Mouse (Mus musculus): ENCODE measurements around the gene Fabp2. TPM values are rescaled to one million over a fixed set of nuclear protein-coding genes. Genes with fewer than 3 reads are reported as not detected.
A peak's percentile ranks its signal among the peaks of the same experiment; 100 is the strongest.
"Not testable (repeated sequence)": the region's sequence is repeated elsewhere in the genome, so short reads cannot be mapped to it uniquely, and the experiment has no call there.

Fabp2 gene
- polyA plus RNA-seq, 1 experiment from 2014 or later, result not detected

- no peaks in the 10 kb centered on the region for H3K9me3 ChIP-seq
- no peak overlapping the region for H3K4me2 ChIP-seq (replicated peaks)
- ATAC-seq, result no peak
- no peak overlapping the region for H3K27ac ChIP-seq
- no peak overlapping the region for H3K9ac ChIP-seq (replicated peaks)
- 83% methylated on average over 8 of the region's 8 CpGs for WGBS
- H3K4me3 ChIP-seq (replicated peaks), result no peak overlapping the region
- H3K4me1 ChIP-seq (replicated peaks), result peaks cover 17% of the 10 kb centered on the region
- no peaks in the 10 kb centered on the region for H3K27me3 ChIP-seq
- H3K36me3 ChIP-seq, result 0 out of 2 replicates have a peak, but pooled peaks cover 5% of the 10 kb centered on the region
These were observed 27.0 kb downstream of the Fabp2 start for GRCm38 (mm10) chr3:122921676-122922527.

- Histone ChIP-seq H3K36me3 (0 out of 2 replicates have a peak, but pooled peaks cover 5% of the 10 kb centered on the region), H3K9me3 (no peaks in the 10 kb centered on the region), H3K27ac (no peak overlapping the region), H3K4me2 (replicated peaks) (no peak overlapping the region), H3K4me1 (replicated peaks) (peaks cover 17% of the 10 kb centered on the region), H3K9ac (replicated peaks) (no peak overlapping the region), H3K27me3 (no peaks in the 10 kb centered on the region), H3K4me3 (replicated peaks) (no peak overlapping the region; the same call in 1 of the 2 replicates)
- no peak for ATAC-seq
- 72% methylated on average over 7 of the region's 7 CpGs for WGBS
These were observed 28.3 kb downstream of the Fabp2 start for GRCm38 (mm10) chr3:122923147-122923546.

GRCm38 (mm10) chr3:122924009-122924914, 29.4 kb downstream of the Fabp2 start, which contains the start of gene 1810037I17Rik:
Gene 1810037I17Rik (plus strand): TSS chr3:122924203.
- no peaks in the 10 kb centered on the region for H3K9me3 ChIP-seq
- H3K4me3 ChIP-seq (replicated peaks), result peak within 1 kb of the TSS; percentile 61
- H3K27me3 ChIP-seq, result no peaks in the 10 kb centered on the region
- H3K4me2 ChIP-seq (replicated peaks), result peak within 1 kb of the TSS; percentile 61
- WGBS, result under 1% methylated on average over 61 of the region's 68 CpGs
- peak; percentile 99 for ATAC-seq
- H3K9ac ChIP-seq (replicated peaks), result peak within 1 kb of the TSS; percentile 71
- 0 out of 2 replicates have a peak, but pooled peaks cover 5% of the 10 kb centered on the region for H3K36me3 ChIP-seq
- H3K27ac ChIP-seq, result peak within 1 kb of the TSS; percentile 76
- peaks cover 17% of the 10 kb centered on the region for H3K4me1 ChIP-seq (replicated peaks)

- no peak for ATAC-seq
- H3K9me3 ChIP-seq, result no peaks in the 10 kb centered on the region
- peaks cover 12% of the 10 kb centered on the region; the same call in 1 of the 2 replicates for H3K36me3 ChIP-seq
- no peaks in the 10 kb centered on the region for H3K27me3 ChIP-seq
- WGBS, result 92% methylated on average over 6 of the region's 6 CpGs
- H3K27ac ChIP-seq, result no peak overlapping the region
- no peak overlapping the region for H3K9ac ChIP-seq (replicated peaks)
- H3K4me1 ChIP-seq (replicated peaks), result peaks cover 14% of the 10 kb centered on the region
- no peak overlapping the region for H3K4me2 ChIP-seq (replicated peaks)
- H3K4me3 ChIP-seq (replicated peaks), result no peak overlapping the region
These were observed 34.9 kb downstream of the Fabp2 start for GRCm38 (mm10) chr3:122929723-122930122.

GRCm38 (mm10) chr3:122932466-122932865, 37.6 kb downstream of the Fabp2 start:
- H3K27ac ChIP-seq, result no peak overlapping the region
- no peaks in the 10 kb centered on the region for H3K27me3 ChIP-seq
- no peaks in the 10 kb centered on the region for H3K4me1 ChIP-seq (replicated peaks)
- H3K9ac ChIP-seq (replicated peaks), result no peak overlapping the region
- peaks cover 7% of the 10 kb centered on the region; the same call in 1 of the 2 replicates for H3K36me3 ChIP-seq
- H3K9me3 ChIP-seq, result no peaks in the 10 kb centered on the region
- H3K4me3 ChIP-seq (replicated peaks), result no peak overlapping the region
- no peak for ATAC-seq
- WGBS, result 95% methylated on average over 1 of the region's 1 CpGs
- no peak overlapping the region for H3K4me2 ChIP-seq (replicated peaks)

GRCm38 (mm10) chr3:122937176-122937575, 42.3 kb downstream of the Fabp2 start:
- H3K27me3 ChIP-seq; H3K9me3 ChIP-seq; H3K4me2 ChIP-seq (replicated peaks); H3K9ac ChIP-seq (replicated peaks); H3K36me3 ChIP-seq; H3K27ac ChIP-seq; ATAC-seq; H3K4me1 ChIP-seq (replicated peaks); H3K4me3 ChIP-seq (replicated peaks): not testable (repeated sequence)
- 80% methylated on average over 13 of the region's 13 CpGs for WGBS

GRCm38 (mm10) chr3:122939215-122939614, 44.3 kb downstream of the Fabp2 start:
- H3K4me3 ChIP-seq (replicated peaks), result no peak overlapping the region
- H3K27ac ChIP-seq, result no peak overlapping the region
- H3K4me2 ChIP-seq (replicated peaks), result no peak overlapping the region
- no peaks in the 10 kb centered on the region for H3K27me3 ChIP-seq
- H3K36me3 ChIP-seq, result peaks cover 1% of the 10 kb centered on the region; the same call in 1 of the 2 replicates
- no peaks in the 10 kb centered on the region for H3K9me3 ChIP-seq
- 88% methylated on average over 2 of the region's 2 CpGs for WGBS
- no peak for ATAC-seq
- H3K4me1 ChIP-seq (replicated peaks), result no peaks in the 10 kb centered on the region
- no peak overlapping the region for H3K9ac ChIP-seq (replicated peaks)

- 80% methylated on average over 6 of the region's 6 CpGs for WGBS
These were observed 48.6 kb downstream of the Fabp2 start for GRCm38 (mm10) chr3:122943387-122943890.

More at GRCm38 (mm10) chr3:122943387-122943890, 48.6 kb downstream of the Fabp2 start:
- Histone ChIP-seq H3K36me3 (peaks cover 2% of the 10 kb centered on the region; the same call in 1 of the 2 replicates), H3K9ac (replicated peaks) (no peak overlapping the region), H3K4me3 (replicated peaks) (no peak overlapping the region), H3K4me2 (replicated peaks) (no peak overlapping the region), H3K4me1 (replicated peaks) (no peaks in the 10 kb centered on the region), H3K9me3 (no peaks in the 10 kb centered on the region), H3K27ac (no peak overlapping the region), H3K27me3 (no peaks in the 10 kb centered on the region)
- ATAC-seq, result no peak

Other genes with a start within 250 kb of the Fabp2 start
- 2.8 and 3.2 TPM in 2 replicates for gene Pde5a, start 166.1 kb upstream of the Fabp2 start, polyA plus RNA-seq (2015; fragmentation: Nextera tagmentation; extraction: Ambion mirVana)
- gene Gm10959, start 24.3 kb downstream of the Fabp2 start, polyA plus RNA-seq (2015; fragmentation: Nextera tagmentation; extraction: Ambion mirVana), result not detected in 2 replicates
- gene 1810037I17Rik, start 29.1 kb downstream of the Fabp2 start, polyA plus RNA-seq (2015; fragmentation: Nextera tagmentation; extraction: Ambion mirVana), result 81.8 and 91.8 TPM in 2 replicates
- 6.3 and 7.0 TPM in 2 replicates for gene Usp53, start 89.4 kb downstream of the Fabp2 start, polyA plus RNA-seq (2015; fragmentation: Nextera tagmentation; extraction: Ambion mirVana)
- not detected in 2 replicates for gene Myoz2, start 139.9 kb downstream of the Fabp2 start, polyA plus RNA-seq (2015; fragmentation: Nextera tagmentation; extraction: Ambion mirVana)